Mouse (Mus musculus) adrenal gland, adult 8-10 months (tissue): ENCODE results near the gene Tnxb. TPM values are rescaled to one million over a fixed set of nuclear protein-coding genes. Genes with fewer than 3 reads are reported as not detected.

Source experiments
- DNase-seq: peaks from one replicate; pipeline ENCODE4 v3.0.0; 2022
- total RNA-seq, 4 experiments: library from RNA; stranded (reverse); gene quantifications; 2 replicates each; pipeline ENCODE4 v1.2.4; 2022

Tnxb gene
- 10 to 100 TPM; 27.6 to 54.1 (median 41.4) TPM for total RNA-seq

GRCm38 (mm10) chr17:34670235-34670634 is at the start of gene Tnxb:
Gene Tnxb (plus strand): TSS chr17:34670535.
- DNase-seq, result no peak

- DNase-seq, result no peak
Measured at GRCm38 (mm10) chr17:34621006-34621405, 49.3 kb upstream of the Tnxb start.

- no peak for DNase-seq
Measured at GRCm38 (mm10) chr17:34623161-34623560, 47.2 kb upstream of the Tnxb start.

- no peak for DNase-seq
Measured at GRCm38 (mm10) chr17:34624981-34625380, 45.4 kb upstream of the Tnxb start.

GRCm38 (mm10) chr17:34626062-34626772 is 44.1 kb upstream of the Tnxb start:
- DNase-seq, result no peak

- DNase-seq, result no peak
Measured at GRCm38 (mm10) chr17:34626773-34627092, 43.6 kb upstream of the Tnxb start.

- DNase-seq, result peak; percentile 89
Measured at GRCm38 (mm10) chr17:34627093-34627942, 43.0 kb upstream of the Tnxb start.

- DNase-seq, result no peak
Measured at GRCm38 (mm10) chr17:34627943-34628643, 42.2 kb upstream of the Tnxb start, which contains the start of gene Ppt2. Gene Ppt2 (minus strand): TSS chr17:34628510.

GRCm38 (mm10) chr17:34628644-34628967 is 41.7 kb upstream of the Tnxb start:
- no peak for DNase-seq

GRCm38 (mm10) chr17:34629221-34629751 is 41.0 kb upstream of the Tnxb start, which contains the start of gene Prrt1:
Gene Prrt1 (plus strand): TSS chr17:34629533.
- no peak for DNase-seq

- no peak for DNase-seq
Measured at GRCm38 (mm10) chr17:34629796-34630603, 40.3 kb upstream of the Tnxb start.

GRCm38 (mm10) chr17:34630761-34631301 is 39.5 kb upstream of the Tnxb start:
- no peak for DNase-seq

GRCm38 (mm10) chr17:34631647-34632046 is 38.7 kb upstream of the Tnxb start:
- no peak for DNase-seq

GRCm38 (mm10) chr17:34632261-34632691 is 38.1 kb upstream of the Tnxb start:
- DNase-seq, result peak; percentile 83

GRCm38 (mm10) chr17:34635671-34636070 is 34.7 kb upstream of the Tnxb start:
- no peak for DNase-seq

- DNase-seq, result no peak
Measured at GRCm38 (mm10) chr17:34637459-34637858, 32.9 kb upstream of the Tnxb start.

GRCm38 (mm10) chr17:34639461-34640255 is 30.7 kb upstream of the Tnxb start:
- DNase-seq, result no peak

GRCm38 (mm10) chr17:34640778-34641601 is 29.3 kb upstream of the Tnxb start:
- DNase-seq, result no peak

GRCm38 (mm10) chr17:34641945-34642344 is 28.4 kb upstream of the Tnxb start:
- no peak for DNase-seq

- no peak for DNase-seq
Measured at GRCm38 (mm10) chr17:34643379-34643778, 27.0 kb upstream of the Tnxb start.
